Mouse (Mus musculus) megakaryocyte, embryonic 14.5 days (primary cell): ENCODE data around the gene Ctdsp1.

Experiments used
- FLI1 ChIP-seq: IDR thresholded peaks from 2 replicates; pipeline ENCODE4 v1.6.1; 2012; ENCODE audit warnings: low read length, inconsistent platforms, mixed read lengths
- GATA1 ChIP-seq: IDR thresholded peaks from 3 replicates; pipeline ENCODE4 v1.6.1; 2012; ENCODE audit warnings: mixed read lengths, low read length, inconsistent platforms, borderline replicate concordance

- TF ChIP-seq GATA1, result no peak
- TF ChIP-seq FLI1, result no peak
Observed at GRCm38 (mm10) chr1:74384525-74384924, 6.8 kb upstream of the Ctdsp1 start.
